Mouse (Mus musculus) heart, postnatal 0 days (tissue): Measurements from ENCODE around the gene Crlf1.

Experiments
- CTCF ChIP-seq: IDR thresholded peaks from 2 replicates; pipeline ENCODE4 v1.5.1; 2016; ENCODE audit warnings: antibody characterized with exemption, control low read depth, low read depth
- EP300 ChIP-seq: IDR thresholded peaks from 2 replicates; pipeline ENCODE4 v1.6.1; 2016; ENCODE audit warnings: antibody characterized with exemption, low read depth

DNA sequence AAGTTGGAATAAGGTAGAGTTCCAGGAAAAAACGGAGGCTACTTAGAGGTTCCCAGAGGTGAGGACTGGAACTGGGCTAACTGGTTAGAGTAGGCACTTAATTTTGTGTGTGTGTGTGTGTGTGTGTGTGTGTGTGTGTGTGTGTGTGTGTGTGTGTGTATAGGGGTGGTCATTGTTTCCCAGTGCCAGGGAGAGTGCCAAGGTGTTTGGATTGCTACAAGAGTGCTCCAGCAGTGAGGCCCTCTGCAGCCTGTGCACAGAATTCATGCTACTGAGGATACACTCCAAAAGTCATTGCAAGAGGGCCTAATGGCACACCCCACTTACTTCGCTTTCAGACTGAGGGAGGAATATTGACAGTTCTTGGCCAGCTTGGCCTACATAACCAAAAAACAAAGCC lies 10.0 kb upstream of the Crlf1 start:
- TF ChIP-seq CTCF (no peak), EP300 (no peak)
